9 mouse cellular contexts compared by ENCODE assay signal in genomic region chr12:116071023-116071422, GRCm38 (mm10). TPM values are rescaled to one million over a fixed set of nuclear protein-coding genes. Genes with fewer than 3 reads are reported as not detected.
DNase-seq lines count a peak whose midpoint lies in the region; ATAC-seq and TF ChIP-seq lines count a peak whose summit lies in the region.
"Had no signal": no experiment of that assay in that cellular context is flagged by ENCODE, and none has a peak within 500 bp of the region (broad histone marks: within the 10 kb centered on the region; RNA-seq: fewer than 3 reads in every experiment).

No protein-coding gene starts in this region.

- H3K4me1 ChIP-seq in testis, adult 2 months (ENCODE audit: control insufficient read depth, insufficient read depth, low read length), result no peaks in the 10 kb centered on the region
- H3K4me1 ChIP-seq in intestine, embryonic 15.5 days (replicated peaks), result no peaks in the 10 kb centered on the region
- H3K4me1 ChIP-seq in lung, postnatal 0 days (ENCODE audit: insufficient read depth, low read depth, low read length), result no peaks in the 10 kb centered on the region
- H3K4me1 ChIP-seq: liver, embryonic 15.5 days had no signal

- TF ChIP-seq EP300 in lung, postnatal 0 days (IDR thresholded peaks at IDR 0.05), result no peak

- H3K27me3 ChIP-seq in testis, adult 2 months (ENCODE audit: control insufficient read depth, insufficient read depth, low read length), result no peaks in the 10 kb centered on the region
- H3K27me3 ChIP-seq in intestine, embryonic 15.5 days (replicated peaks), result no peaks in the 10 kb centered on the region
- no peaks in the 10 kb centered on the region for H3K27me3 ChIP-seq in lung, postnatal 0 days (replicated peaks; ENCODE audit: insufficient read depth, low read length)

- peak; percentile 13; the same call in 1 of the 2 replicates for TF ChIP-seq CTCF in testis, adult 2 months (IDR thresholded peaks at IDR 0.05; ENCODE audit: control insufficient read depth, insufficient read depth, insufficient replicate concordance, low read depth, low read length)
- TF ChIP-seq CTCF in lung, postnatal 0 days (IDR thresholded peaks at IDR 0.05), result peak; percentile 84

- H3K9ac ChIP-seq in intestine, embryonic 15.5 days, result no peak overlapping the region
- no peak overlapping the region for H3K9ac ChIP-seq in lung, postnatal 0 days (replicated peaks; ENCODE audit: low read depth)
- H3K9ac ChIP-seq: liver, embryonic 15.5 days had no signal

- no peak for DNase-seq in testis, postnatal 14 days (ENCODE audit: low spot score)
- peak; percentile 70 to 71 for DNase-seq in cerebellum, postnatal 10 days
- DNase-seq in frontal cortex, postnatal 25 days (ENCODE audit: low spot score in 2 of 2), result peak; percentile 25 to 38
- peak; percentile 78 for DNase-seq in lung, postnatal 0 days (ENCODE audit: low spot score)
- DNase-seq in right cerebral cortex, adult 18-20 months, result peak; percentile 21
- DNase-seq in urinary bladder, adult 2 months (ENCODE audit: low spot score), result no peak

- 23% methylated on average over 3 of the region's 3 CpGs for WGBS in intestine, embryonic 15.5 days
- WGBS in lung, postnatal 0 days, result 22% methylated on average over 3 of the region's 3 CpGs

- H3K36me3 ChIP-seq in testis, adult 2 months (ENCODE audit: control insufficient read depth, insufficient read depth, low read length), result no peaks in the 10 kb centered on the region
- no peaks in the 10 kb centered on the region for H3K36me3 ChIP-seq in intestine, embryonic 15.5 days
- no peaks in the 10 kb centered on the region for H3K36me3 ChIP-seq in lung, postnatal 0 days (ENCODE audit: insufficient read depth, low read length)
- H3K36me3 ChIP-seq: liver, embryonic 15.5 days had no signal

- H3K9me3 ChIP-seq in intestine, embryonic 15.5 days, result no peaks in the 10 kb centered on the region
- H3K9me3 ChIP-seq in lung, postnatal 0 days (ENCODE audit: low read length), result no peaks in the 10 kb centered on the region
- H3K9me3 ChIP-seq: liver, embryonic 15.5 days had no signal

- H3K27ac ChIP-seq in testis, adult 2 months (ENCODE audit: control insufficient read depth, insufficient read depth, low read depth, low read length), result no peak overlapping the region
- no peak overlapping the region for H3K27ac ChIP-seq in intestine, embryonic 15.5 days
- no peak overlapping the region for H3K27ac ChIP-seq in lung, postnatal 0 days (ENCODE audit: low read length)
- H3K27ac ChIP-seq: liver, embryonic 15.5 days had no signal

- no peak overlapping the region for H3K4me2 ChIP-seq in intestine, embryonic 15.5 days (replicated peaks)
- no peak overlapping the region for H3K4me2 ChIP-seq in lung, postnatal 0 days (replicated peaks; ENCODE audit: low read depth, low read length)
- H3K4me2 ChIP-seq: liver, embryonic 15.5 days had no signal

- peak; percentile 86 for ATAC-seq in intestine, embryonic 15.5 days
- ATAC-seq in lung, postnatal 0 days, result peak; percentile 90

- no peak overlapping the region for H3K4me3 ChIP-seq in testis, adult 2 months (ENCODE audit: control insufficient read depth, low read depth, low read length)
- H3K4me3 ChIP-seq in intestine, embryonic 15.5 days (replicated peaks), result no peak overlapping the region
- H3K4me3 ChIP-seq in lung, postnatal 0 days (ENCODE audit: low read depth, low read length), result no peak overlapping the region
- H3K4me3 ChIP-seq: liver, embryonic 15.5 days had no signal

- TF ChIP-seq POLR2A in testis, adult 2 months (IDR thresholded peaks at IDR 0.05; ENCODE audit: control insufficient read depth, low read depth, low read length), result no peak

RNA-seq across cellular contexts. Expression of gene Vipr2, which starts 6.5 kb away (rescaled TPM):
- polyA plus RNA-seq in testis, adult 2 months (2012; rRNA removed), result 0.23 and 0.28 TPM in 2 replicates
- 2.5 and 2.6 TPM in 2 replicates for polyA plus RNA-seq in intestine, embryonic 15.5 days (2015; fragmentation: Nextera tagmentation; extraction: Ambion mirVana)
- polyA plus RNA-seq in lung, postnatal 0 days (2015; fragmentation: Nextera tagmentation; extraction: Ambion mirVana), result 4.6 and 4.8 TPM in 2 replicates
- 0.43 and 0.65 TPM in 2 replicates for polyA plus RNA-seq in urinary bladder, adult 2 months (2012; rRNA removed)

RNA-seq across cellular contexts. Expression of gene Zfp386, which starts 23.5 kb away (rescaled TPM):
- polyA plus RNA-seq in testis, adult 2 months (2012; rRNA removed), result 6.2 and 7.6 TPM in 2 replicates
- 27.8 and 36.8 TPM in 2 replicates for polyA plus RNA-seq in intestine, embryonic 15.5 days (2015; fragmentation: Nextera tagmentation; extraction: Ambion mirVana)
- polyA plus RNA-seq in lung, postnatal 0 days (2015; fragmentation: Nextera tagmentation; extraction: Ambion mirVana), result 26.9 and 28.2 TPM in 2 replicates
- polyA plus RNA-seq in urinary bladder, adult 2 months (2012; rRNA removed), result 27.7 and 28.1 TPM in 2 replicates

Comparison
In these comparisons a context has a peak if more than half of its experiments do, and no peak if none do; other contexts are left out.
1. DNase-seq: peak in cerebellum, postnatal 10 days (2 of 2), frontal cortex, postnatal 25 days (2 of 2), lung, postnatal 0 days (single experiment) and right cerebral cortex, adult 18-20 months (single experiment); none in testis, postnatal 14 days (single experiment) and urinary bladder, adult 2 months (single experiment).